Comparison of ENCODE assay signal across 27 mouse cellular contexts in the genomic region with DNA sequence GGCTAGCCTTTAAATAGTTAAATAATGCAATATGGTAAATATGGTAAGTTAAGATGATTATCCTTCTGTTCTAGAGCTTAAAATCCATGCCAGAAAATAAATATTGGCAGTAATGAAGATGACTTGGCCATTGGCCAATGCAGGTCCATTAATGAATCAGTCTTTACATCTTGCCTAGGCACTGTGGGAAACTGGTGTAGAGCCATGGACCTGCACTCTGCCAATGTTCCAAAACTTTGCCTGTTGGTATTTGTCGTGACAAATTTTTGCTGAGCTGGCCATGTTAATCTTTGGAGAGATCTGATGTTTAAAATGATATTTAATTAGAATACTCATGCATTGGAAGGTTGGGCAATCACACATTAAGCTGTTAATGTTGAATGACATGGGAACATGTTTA.
"Had no signal": no experiment of that assay in that cellular context is flagged by ENCODE, and none has a peak within 500 bp of the region (broad histone marks: within the 10 kb centered on the region; RNA-seq: fewer than 3 reads in every experiment).

No protein-coding gene starts in this region.

- H3K4me2 ChIP-seq: heart, embryonic 12.5 days; hindbrain, embryonic 13.5 days; hindbrain, embryonic 15.5 days; kidney, embryonic 15.5 days; limb, embryonic 12.5 days; liver, embryonic 11.5 days; liver, embryonic 13.5 days; liver, embryonic 15.5 days had no signal

- H3K27me3 ChIP-seq: heart, embryonic 12.5 days; hindbrain, embryonic 13.5 days; hindbrain, embryonic 15.5 days; kidney, embryonic 15.5 days; limb, embryonic 12.5 days; liver, embryonic 13.5 days; liver, embryonic 15.5 days had no signal

- H3K36me3 ChIP-seq: heart, embryonic 10.5 days; heart, embryonic 12.5 days; hindbrain, embryonic 13.5 days; hindbrain, embryonic 15.5 days; kidney, embryonic 15.5 days; limb, embryonic 10.5 days; limb, embryonic 12.5 days; liver, embryonic 13.5 days; liver, embryonic 15.5 days had no signal

- H3K27ac ChIP-seq: heart, embryonic 10.5 days; hindbrain, embryonic 13.5 days; hindbrain, embryonic 15.5 days; hindbrain, postnatal 0 days; kidney, embryonic 15.5 days; kidney, postnatal 0 days; layer of hippocampus, adult 2 months; left cerebral cortex, adult 2 months; limb, embryonic 10.5 days; limb, embryonic 12.5 days; liver, embryonic 13.5 days; liver, embryonic 15.5 days had no signal

- H3K4me3 ChIP-seq: heart, embryonic 10.5 days; heart, embryonic 12.5 days; hindbrain, embryonic 13.5 days; hindbrain, embryonic 15.5 days; kidney, embryonic 15.5 days; layer of hippocampus, adult 2 months; left cerebral cortex, adult 2 months; limb, embryonic 10.5 days; limb, embryonic 12.5 days; liver, embryonic 13.5 days; liver, embryonic 15.5 days had no signal

- H3K9me3 ChIP-seq: heart, embryonic 10.5 days; heart, embryonic 12.5 days; hindbrain, embryonic 13.5 days; hindbrain, embryonic 15.5 days; kidney, embryonic 15.5 days; limb, embryonic 10.5 days; limb, embryonic 12.5 days; liver, embryonic 13.5 days; liver, embryonic 15.5 days had no signal

- ATAC-seq: hindbrain, postnatal 0 days; intestine, embryonic 16.5 days; liver, postnatal 0 days had no signal

- H3K9ac ChIP-seq: heart, embryonic 12.5 days; hindbrain, embryonic 13.5 days; hindbrain, embryonic 15.5 days; kidney, embryonic 15.5 days; limb, embryonic 12.5 days; liver, embryonic 13.5 days; liver, embryonic 15.5 days; liver, postnatal 0 days had no signal

- DNase-seq: gastrocnemius, postnatal 14 days; gastrocnemius, postnatal 36 days; heart, adult 18-20 months; heart, postnatal 14 days; heart, postnatal 36 days; kidney, adult 11 months; kidney, adult 2 months; kidney, adult 9 months; kidney, postnatal 14 days; kidney, postnatal 4 days; liver; liver, embryonic 13.5 days; liver, postnatal 0 days had no signal

- H3K4me1 ChIP-seq: heart, embryonic 10.5 days; hindbrain, embryonic 13.5 days; hindbrain, embryonic 15.5 days; kidney, embryonic 15.5 days; limb, embryonic 10.5 days had no signal
